Mouse (Mus musculus): Measurements from ENCODE around the gene Ubxn1. TPM values are rescaled to one million over a fixed set of nuclear protein-coding genes. Genes with fewer than 3 reads are reported as not detected.
"Not testable (repeated sequence)": the region's sequence is repeated elsewhere in the genome, so short reads cannot be mapped to it uniquely, and the experiment has no call there.

The Ubxn1 gene
- polyA plus RNA-seq, 1 experiment from 2014 or later, result 145 TPM

DNA sequence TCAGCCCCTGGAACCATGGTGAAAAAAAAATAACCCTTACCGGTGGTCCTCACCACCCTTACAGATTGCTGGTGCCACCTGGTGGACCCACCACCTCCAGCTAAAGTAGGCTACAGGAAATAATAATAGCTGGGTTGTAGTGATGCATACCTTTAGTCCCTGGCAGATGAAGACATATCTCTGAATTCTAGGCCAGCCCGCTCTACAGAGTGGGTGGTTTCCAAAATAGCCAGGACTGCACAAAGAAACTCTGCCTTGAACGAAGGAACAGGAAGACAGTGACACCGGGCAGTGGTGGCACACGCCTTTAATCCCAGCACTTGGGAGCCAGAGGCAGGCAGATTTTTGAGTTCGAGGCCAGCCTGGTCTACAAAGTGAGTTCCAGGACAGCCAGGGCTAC lies 7.0 kb upstream of the Ubxn1 start:
- H3K4me3 ChIP-seq, result no peak overlapping the region
- no peak overlapping the region for H3K4me2 ChIP-seq
- H3K9ac ChIP-seq, result no peak overlapping the region
- H3K27ac ChIP-seq (replicated peaks), result no peak overlapping the region
- H3K9me3 ChIP-seq, result no peaks in the 10 kb centered on the region
- H3K4me1 ChIP-seq (replicated peaks), result no peaks in the 10 kb centered on the region
- H3K27me3 ChIP-seq, result no peaks in the 10 kb centered on the region
- 89% methylated on average over 6 of the region's 6 CpGs for WGBS
- H3K36me3 ChIP-seq, result no peaks in the 10 kb centered on the region
- ATAC-seq (ENCODE audit: low FRiP score, low read depth), result no peak

DNA sequence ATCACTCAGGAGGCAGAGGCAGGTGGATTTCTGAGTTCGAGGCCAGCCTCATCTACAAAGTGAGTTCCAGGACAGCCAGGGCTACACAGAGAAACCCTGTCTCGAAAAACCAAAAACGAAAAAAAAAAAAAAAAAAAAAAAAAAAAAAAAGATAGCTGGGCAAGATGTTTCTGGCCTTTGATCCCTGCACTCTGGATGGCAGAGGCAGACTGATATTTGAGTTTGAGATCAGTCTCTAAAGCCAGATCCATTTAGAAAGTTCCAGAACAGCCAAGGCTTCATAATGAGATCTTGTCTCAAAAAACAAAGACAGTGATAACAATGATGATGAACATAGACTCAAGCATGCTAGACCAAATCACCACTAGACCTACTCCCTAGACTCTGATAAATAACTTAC lies 915 bp upstream of the Ubxn1 start:
- H3K9ac ChIP-seq; H3K27me3 ChIP-seq; H3K9me3 ChIP-seq; ATAC-seq (ENCODE audit: low FRiP score, low read depth): not testable (repeated sequence)
- 80% methylated on average over 3 of the region's 3 CpGs for WGBS
- Histone ChIP-seq H3K4me1 (replicated peaks) (peaks cover 16% of the 10 kb centered on the region), H3K36me3 (peaks cover 17% of the 10 kb centered on the region), H3K4me2 (peak overlapping the region; percentile 92), H3K27ac (replicated peaks) (0 out of 2 replicates have a peak overlapping the region, but pooled peaks have one; percentile 81), H3K4me3 (peak overlapping the region; percentile 92; the same call in 1 of the 2 replicates)

DNA sequence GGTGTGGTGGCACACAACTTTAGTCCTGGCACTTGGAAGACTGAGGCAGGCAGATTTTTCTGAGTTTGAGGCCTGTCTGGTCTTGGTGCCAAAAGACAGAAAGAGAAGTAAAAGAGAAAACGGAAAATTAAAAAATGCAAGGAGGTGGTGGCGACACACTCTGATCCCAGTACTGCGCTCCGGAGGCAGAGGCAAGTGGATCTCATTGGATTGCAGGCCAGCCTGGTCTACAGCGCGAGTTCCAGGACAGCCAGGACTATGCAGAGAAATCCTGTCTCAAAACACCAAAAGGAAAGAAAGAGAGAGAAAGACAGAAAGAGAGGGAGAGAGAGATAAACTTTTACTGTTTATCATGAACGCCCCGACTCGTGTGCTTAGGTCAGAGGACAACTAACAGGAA lies 458 bp upstream of the Ubxn1 start:
- Histone ChIP-seq H3K9me3 (no peaks in the 10 kb centered on the region), H3K27me3 (no peaks in the 10 kb centered on the region), H3K4me2 (peak overlapping the region; percentile 92), H3K4me1 (replicated peaks) (peaks cover 16% of the 10 kb centered on the region), H3K27ac (replicated peaks) (peak overlapping the region; percentile 81), H3K9ac (peak overlapping the region; percentile 99), H3K36me3 (peaks cover 22% of the 10 kb centered on the region), H3K4me3 (peak overlapping the region; percentile 92)
- peak; percentile 52 for ATAC-seq (ENCODE audit: low FRiP score, low read depth)
- 61% methylated on average over 9 of the region's 9 CpGs for WGBS

DNA sequence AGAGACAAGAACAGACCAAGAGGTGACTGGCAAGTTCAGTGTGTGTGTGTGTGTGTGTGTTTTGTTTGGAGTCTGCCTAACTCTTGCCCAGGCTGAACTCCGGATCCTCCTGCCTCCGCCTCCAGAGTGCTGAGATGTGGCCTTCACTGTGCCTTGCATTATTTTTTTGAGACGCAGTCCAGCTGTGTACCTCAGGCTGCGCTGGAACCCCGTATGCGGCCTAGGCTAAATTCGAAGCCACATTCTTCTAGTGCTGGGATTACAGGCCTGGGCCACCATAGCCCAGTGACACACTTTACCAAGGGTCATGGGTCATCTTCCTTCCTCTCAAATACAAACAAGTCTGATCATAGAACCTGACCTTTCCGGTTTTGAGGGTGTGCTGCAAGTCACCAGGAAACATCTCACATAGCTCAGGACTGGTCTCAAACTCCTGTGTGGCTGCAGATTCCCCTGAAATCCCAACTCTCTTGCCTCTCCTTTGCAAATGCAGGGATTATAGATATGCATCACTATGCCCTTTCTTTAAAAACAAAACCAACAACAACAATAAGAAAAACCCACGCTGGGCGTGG lies 1.1 kb downstream of the Ubxn1 start:
- H3K4me1 ChIP-seq (replicated peaks), result peaks cover 16% of the 10 kb centered on the region
- no peaks in the 10 kb centered on the region for H3K27me3 ChIP-seq
- peaks cover 33% of the 10 kb centered on the region for H3K36me3 ChIP-seq
- ATAC-seq (ENCODE audit: low FRiP score, low read depth), result no peak
- H3K4me3 ChIP-seq, result peak overlapping the region; percentile 92
- H3K9me3 ChIP-seq, result no peaks in the 10 kb centered on the region
- H3K27ac ChIP-seq (replicated peaks), result 0 out of 2 replicates have a peak overlapping the region, but pooled peaks have one; percentile 81
- H3K9ac ChIP-seq, result peak overlapping the region; percentile 99
- 79% methylated on average over 10 of the region's 10 CpGs for WGBS
- peak overlapping the region; percentile 92 for H3K4me2 ChIP-seq

DNA sequence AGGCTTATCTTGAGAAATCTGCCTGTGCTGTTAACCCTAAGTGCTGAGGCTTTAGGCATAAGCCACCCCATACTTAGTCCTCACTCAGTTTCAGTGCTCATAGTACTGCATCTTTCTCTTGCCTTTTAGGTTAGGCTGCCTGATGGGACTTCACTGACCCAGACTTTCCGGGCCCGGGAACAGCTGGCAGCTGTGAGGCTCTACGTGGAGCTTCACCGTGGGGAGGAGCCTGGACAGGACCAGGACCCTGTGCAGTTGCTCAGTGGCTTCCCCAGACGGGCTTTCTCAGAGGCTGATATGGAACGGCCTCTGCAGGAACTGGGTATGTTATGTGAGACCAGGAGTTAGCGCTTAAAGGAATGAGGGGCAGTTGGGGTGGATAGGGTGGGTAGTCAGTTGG lies 3.7 kb downstream of the Ubxn1 start:
- H3K27me3 ChIP-seq, result no peaks in the 10 kb centered on the region
- 95% methylated on average over 7 of the region's 7 CpGs for WGBS
- H3K9ac ChIP-seq, result no peak overlapping the region
- no peak overlapping the region for H3K4me3 ChIP-seq
- H3K9me3 ChIP-seq, result no peaks in the 10 kb centered on the region
- H3K4me1 ChIP-seq (replicated peaks), result peaks cover 26% of the 10 kb centered on the region
- no peak overlapping the region for H3K27ac ChIP-seq (replicated peaks)
- H3K4me2 ChIP-seq, result no peak overlapping the region
- H3K36me3 ChIP-seq, result peaks cover 33% of the 10 kb centered on the region
- no peak for ATAC-seq (ENCODE audit: low FRiP score, low read depth)

DNA sequence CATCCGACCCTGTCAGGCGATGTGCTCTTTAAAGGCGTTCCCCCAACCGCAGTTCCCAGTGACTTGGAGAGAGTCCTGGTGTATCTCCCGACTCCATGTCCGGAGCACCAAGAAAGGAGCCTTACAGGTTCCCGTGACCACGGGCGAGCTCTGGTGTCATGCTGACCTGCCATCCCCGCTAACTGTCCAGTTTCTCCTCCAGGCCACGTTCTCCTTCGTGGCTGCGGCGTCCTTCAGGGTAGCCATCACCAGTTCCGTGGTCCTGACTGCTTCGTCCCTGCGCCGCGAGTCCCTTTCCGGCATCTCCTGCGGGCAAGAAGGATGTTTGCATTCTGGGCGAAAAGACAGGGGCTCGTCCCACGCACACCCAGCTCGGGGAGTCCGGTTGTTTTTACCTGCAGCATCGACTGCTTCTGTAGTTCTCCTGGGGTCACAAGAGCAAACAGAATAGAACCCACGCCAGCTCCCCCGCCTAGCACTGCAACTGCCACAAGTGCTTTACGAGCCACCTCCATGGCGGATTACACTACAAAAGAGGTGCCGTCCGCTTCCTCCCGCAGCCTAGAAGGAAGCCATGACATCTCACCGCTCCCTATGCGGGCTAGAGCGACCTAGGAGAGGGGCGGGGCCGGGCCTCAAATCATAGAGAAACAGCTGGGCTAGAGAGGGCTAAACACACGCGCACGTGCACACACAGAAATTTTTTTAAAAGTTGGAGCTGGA lies 9.2 kb downstream of the Ubxn1 start, which contains the start of gene Uqcc3:
TSS of gene Uqcc3 (minus strand) at position 613 of the 723 bp plus-strand sequence.
- Histone ChIP-seq H3K9me3 (no peaks in the 10 kb centered on the region), H3K4me3 (peak within 1 kb of the TSS; percentile 87), H3K36me3 (peaks cover 15% of the 10 kb centered on the region)

DNA sequence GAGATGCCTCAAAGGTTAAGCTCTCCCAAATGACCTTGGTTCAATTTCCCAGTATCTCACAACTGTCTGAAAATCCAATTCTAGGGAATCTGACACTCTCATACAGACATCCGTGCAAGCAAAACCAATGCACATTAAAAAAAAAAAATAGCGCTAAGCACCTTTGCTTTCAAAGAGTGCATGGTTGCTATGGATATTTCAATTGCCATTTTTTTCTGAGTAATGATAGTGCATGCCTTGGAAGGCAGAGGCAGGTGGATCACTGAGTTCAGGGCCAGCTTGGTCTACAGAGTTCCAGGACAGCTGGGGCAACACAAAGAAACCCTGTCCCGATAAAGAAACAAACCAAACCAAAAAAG lies 9.7 kb downstream of the Ubxn1 start:
- Histone ChIP-seq H3K9me3 (no peaks in the 10 kb centered on the region), H3K4me2 (peak overlapping the region; percentile 92), H3K9ac (peak overlapping the region; percentile 94; the same call in 1 of the 2 replicates), H3K4me3 (peak overlapping the region; percentile 87), H3K27me3 (no peaks in the 10 kb centered on the region), H3K36me3 (peaks cover 10% of the 10 kb centered on the region), H3K4me1 (replicated peaks) (peaks cover 14% of the 10 kb centered on the region), H3K27ac (replicated peaks) (peak overlapping the region; percentile 90)
- no peak for ATAC-seq (ENCODE audit: low FRiP score, low read depth)
- 15% methylated on average over 3 of the region's 3 CpGs for WGBS

More for the DNA sequence above, 9.2 kb downstream of the Ubxn1 start, which contains the start of gene Uqcc3:
- Histone ChIP-seq H3K4me1 (replicated peaks) (peaks cover 14% of the 10 kb centered on the region), H3K27ac (replicated peaks) (peak within 1 kb of the TSS; percentile 90), H3K4me2 (peak within 1 kb of the TSS; percentile 92), H3K27me3 (no peaks in the 10 kb centered on the region), H3K9ac (peak within 1 kb of the TSS; percentile 94)
- under 1% methylated on average over 42 of the region's 42 CpGs for WGBS
- ATAC-seq (ENCODE audit: low FRiP score, low read depth), result peak; percentile 96

DNA sequence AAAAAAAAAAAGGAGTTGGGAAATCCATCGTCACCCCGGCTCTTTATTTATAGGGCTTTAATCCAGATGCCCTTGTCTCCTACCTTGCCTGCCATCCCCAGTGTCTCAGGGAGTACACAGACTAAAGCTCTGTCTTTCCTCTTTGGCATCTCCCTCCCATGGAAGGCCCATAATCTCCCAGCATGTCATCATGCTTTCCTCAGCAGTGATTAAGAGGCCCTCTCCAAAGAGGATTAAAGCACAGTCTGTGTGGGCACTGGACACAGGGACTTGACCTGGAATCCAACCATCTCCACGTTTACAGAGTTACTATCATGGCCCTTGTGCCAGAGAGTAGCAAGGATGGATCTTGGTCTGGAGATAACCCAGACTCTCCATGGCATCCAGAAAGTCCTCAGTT lies 12.3 kb downstream of the Ubxn1 start, which contains the start of the genes Lbhd1 and Gm49403:
TSS of gene Lbhd1 (plus strand) at position 117 of the 400 bp plus-strand sequence.
TSS of gene Gm49403 (plus strand) at position 315 of the 400 bp plus-strand sequence.
- WGBS, result 74% methylated on average over 3 of the region's 3 CpGs
- no peak within 1 kb of the TSS for H3K4me2 ChIP-seq
- no peak within 1 kb of the TSS for H3K4me3 ChIP-seq
- H3K9ac ChIP-seq, result no peak within 1 kb of the TSS
- H3K9me3 ChIP-seq, result no peaks in the 10 kb centered on the region
- no peaks in the 10 kb centered on the region for H3K36me3 ChIP-seq
- no peaks in the 10 kb centered on the region for H3K27me3 ChIP-seq
- H3K27ac ChIP-seq (replicated peaks), result no peak within 1 kb of the TSS
- no peak for ATAC-seq (ENCODE audit: low FRiP score, low read depth)
- H3K4me1 ChIP-seq (replicated peaks), result peaks cover 23% of the 10 kb centered on the region

DNA sequence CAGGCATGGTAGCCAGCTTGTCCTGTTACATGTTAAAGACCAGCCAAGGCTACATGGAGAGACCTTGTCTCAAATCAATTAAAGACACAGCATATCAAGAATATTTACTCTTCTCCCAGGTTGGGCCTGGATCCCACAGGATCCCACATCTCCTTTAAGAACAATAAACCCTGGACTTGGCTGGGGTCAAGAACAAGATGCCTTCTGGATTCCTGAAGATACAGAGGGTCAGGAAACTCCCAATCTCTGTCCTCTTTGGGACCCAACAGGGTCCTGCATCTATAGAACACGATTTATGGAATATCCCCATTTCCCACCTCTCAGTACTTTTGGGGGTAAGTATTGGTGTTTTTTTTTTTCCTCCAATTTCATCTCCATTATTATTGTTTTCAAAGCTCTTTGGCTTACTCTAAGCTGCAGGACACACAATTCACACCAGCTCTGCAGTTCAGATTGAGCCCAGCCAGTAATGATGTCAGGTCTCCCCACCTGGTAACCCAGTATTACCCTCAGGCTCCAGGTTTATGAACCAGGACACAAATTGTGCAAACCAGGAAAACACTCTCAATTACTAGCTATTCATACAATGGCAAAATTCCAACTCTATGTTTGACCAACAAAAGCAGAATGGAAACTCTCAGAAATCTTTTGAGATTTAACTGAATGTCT lies 15.8 kb downstream of the Ubxn1 start:
- Histone ChIP-seq H3K9me3 (no peaks in the 10 kb centered on the region), H3K9ac (no peak overlapping the region), H3K27me3 (no peaks in the 10 kb centered on the region), H3K36me3 (0 out of 2 replicates have a peak, but pooled peaks cover 6% of the 10 kb centered on the region), H3K27ac (replicated peaks) (no peak overlapping the region), H3K4me2 (peak overlapping the region; percentile 79), H3K4me1 (replicated peaks) (peaks cover 17% of the 10 kb centered on the region), H3K4me3 (no peak overlapping the region; the same call in 1 of the 2 replicates)
- ATAC-seq (ENCODE audit: low FRiP score, low read depth), result no peak
- WGBS, result 55% methylated on average over 1 of the region's 1 CpGs

DNA sequence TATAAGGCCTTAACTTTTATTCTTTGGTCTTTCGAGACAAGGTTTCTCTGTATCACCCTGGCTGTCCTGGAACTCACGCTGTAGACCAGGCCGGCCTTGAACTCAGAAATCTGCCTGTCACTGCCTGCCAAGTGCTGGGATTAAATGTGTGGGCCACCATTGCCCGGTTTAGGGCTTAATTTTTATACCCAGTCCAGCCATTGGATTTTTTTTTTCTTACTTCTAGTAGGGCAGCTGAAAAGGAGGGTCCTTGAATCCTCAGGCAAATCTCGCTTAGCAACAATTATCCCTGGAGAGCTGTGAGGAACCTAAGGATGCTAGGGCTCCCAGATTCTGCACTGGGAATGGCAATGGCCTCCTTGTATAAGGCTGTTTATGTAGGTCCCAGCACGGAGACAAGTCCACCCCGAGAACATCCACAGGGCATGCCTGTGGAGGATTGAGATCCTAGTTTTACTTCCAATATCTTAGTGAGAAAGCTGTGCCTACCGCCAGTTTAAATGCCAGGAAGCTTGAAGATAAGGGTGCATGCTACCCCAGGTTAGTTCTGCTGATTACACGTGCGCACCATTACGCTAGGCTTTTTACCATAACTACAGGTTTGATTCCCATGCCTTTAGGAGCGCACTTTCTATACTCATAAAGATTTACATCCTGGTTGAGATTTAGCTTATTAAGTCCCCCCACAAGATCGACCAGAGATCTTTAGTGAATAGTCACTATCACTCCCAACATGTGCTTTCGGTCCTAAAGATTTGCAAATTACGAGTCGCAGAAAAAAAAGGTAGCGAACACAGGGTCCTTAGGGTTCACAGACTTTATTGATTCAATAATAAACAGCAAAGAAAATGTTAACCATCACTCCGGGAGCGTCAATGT lies 16.5 kb downstream of the Ubxn1 start:
- Histone ChIP-seq H3K4me3 (peak overlapping the region; percentile 57), H3K4me2 (peak overlapping the region; percentile 79), H3K27ac (replicated peaks) (peak overlapping the region; percentile 86), H3K9ac (peak overlapping the region; percentile 69), H3K36me3 (0 out of 2 replicates have a peak, but pooled peaks cover 6% of the 10 kb centered on the region), H3K27me3 (no peaks in the 10 kb centered on the region), H3K4me1 (replicated peaks) (peaks cover 17% of the 10 kb centered on the region), H3K9me3 (no peaks in the 10 kb centered on the region)
- 16% methylated on average over 19 of the region's 19 CpGs for WGBS
- ATAC-seq (ENCODE audit: low FRiP score, low read depth), result no peak

Data from hindbrain, embryonic 15.5 days (tissue).